In genomic region chr1:65926696-65927095, GRCm38 (mm10) we compare ENCODE assay signal across 30 mouse cellular contexts. TPM values are rescaled to one million over a fixed set of nuclear protein-coding genes. Genes with fewer than 3 reads are reported as not detected.
"Had no signal": no experiment of that assay in that cellular context is flagged by ENCODE, and none has a peak within 500 bp of the region (broad histone marks: within the 10 kb centered on the region; RNA-seq: fewer than 3 reads in every experiment).

No protein-coding gene starts in this region.

RNA-seq across cellular contexts. Expression of gene Crygf, which starts 0.4 kb away (rescaled TPM):
- polyA plus RNA-seq: limb, embryonic 10.5 days; limb, embryonic 11.5 days; limb, embryonic 12.5 days; limb, embryonic 13.5 days; limb, embryonic 14.5 days; limb, embryonic 15.5 days; liver, adult 2 months; liver, embryonic 11.5 days; liver, embryonic 12.5 days; liver, embryonic 13.5 days; liver, embryonic 14.5 days; liver, embryonic 15.5 days; liver, embryonic 16.5 days; liver, postnatal 0 days; lung, adult 2 months; lung, embryonic 14.5 days; lung, embryonic 16.5 days; lung, postnatal 0 days; macrophage; midbrain, embryonic 10.5 days; midbrain, embryonic 12.5 days; midbrain, embryonic 13.5 days; midbrain, embryonic 14.5 days; midbrain, embryonic 15.5 days; midbrain, embryonic 16.5 days; midbrain, postnatal 0 days; myocyte; neural tube, embryonic 11.5 days; neural tube, embryonic 12.5 days; neural tube, embryonic 13.5 days had no signal
